Mouse (Mus musculus): ENCODE measurements at regions not wholly inside any gene's neighbourhood (a gene's known extent, or its start where the extent isn't known, plus 50 kb on each side); places are given as distances from the start of the nearest gene placed in this dataset.
"Not testable (repeated sequence)": the region's sequence is repeated elsewhere in the genome, so short reads cannot be mapped to it uniquely, and the experiment has no call there.

- DNase-seq, result no peak
Measured at GRCm38 (mm10) chr6:89052758-89053460, 150.9 kb downstream of the Tpra1 start.

GRCm38 (mm10) chr6:89054060-89054459 lies 152.0 kb downstream of the Tpra1 start:
- DNase-seq, result no peak

GRCm38 (mm10) chr6:89059431-89059975 lies 157.5 kb downstream of the Tpra1 start:
- DNase-seq, result no peak

- DNase-seq, result no peak
Measured at GRCm38 (mm10) chr6:89064977-89065580, 163.0 kb downstream of the Tpra1 start.

GRCm38 (mm10) chr6:89066588-89066987 lies 164.5 kb downstream of the Tpra1 start:
- no peak for DNase-seq

GRCm38 (mm10) chr6:89068286-89068685 lies 166.2 kb downstream of the Tpra1 start:
- no peak for DNase-seq

- DNase-seq, result no peak
Measured at GRCm38 (mm10) chr6:89069108-89069507, 167.1 kb downstream of the Tpra1 start.

GRCm38 (mm10) chr6:89070011-89070410 lies 168.0 kb downstream of the Tpra1 start:
- no peak for DNase-seq

GRCm38 (mm10) chr6:89071766-89072165 lies 169.7 kb downstream of the Tpra1 start:
- no peak for DNase-seq

- DNase-seq, result no peak
Measured at GRCm38 (mm10) chr6:89072569-89072968, 170.5 kb downstream of the Tpra1 start.

- DNase-seq, result no peak
Measured at GRCm38 (mm10) chr6:89081624-89082300, 179.7 kb downstream of the Tpra1 start.

GRCm38 (mm10) chr6:89084437-89084836 lies 182.4 kb downstream of the Tpra1 start:
- DNase-seq, result no peak

- peak in 1 of 2 experiments; percentile 20 for DNase-seq
Measured at GRCm38 (mm10) chr6:89085151-89085550, 183.1 kb downstream of the Tpra1 start.

GRCm38 (mm10) chr6:89087620-89088019 lies 185.6 kb downstream of the Tpra1 start:
- no peak for DNase-seq

- DNase-seq, result no peak
Measured at GRCm38 (mm10) chr6:89090096-89090495, 188.0 kb downstream of the Tpra1 start.

GRCm38 (mm10) chr6:89095911-89096310 lies 193.9 kb downstream of the Tpra1 start:
- no peak for DNase-seq

- DNase-seq, result no peak
Measured at GRCm38 (mm10) chr6:89097531-89097930, 195.5 kb downstream of the Tpra1 start.

- DNase-seq, result no peak
Measured at GRCm38 (mm10) chr6:89119241-89119640, 217.2 kb downstream of the Tpra1 start.

- DNase-seq, result no peak
Measured at GRCm38 (mm10) chr6:89121023-89121745, 219.1 kb downstream of the Tpra1 start.

- no peak for DNase-seq
Measured at GRCm38 (mm10) chr6:89121746-89122070, 219.7 kb downstream of the Tpra1 start.

GRCm38 (mm10) chr6:89125916-89126315 lies 223.9 kb downstream of the Tpra1 start:
- no peak for DNase-seq

- not testable (repeated sequence) for DNase-seq
Measured at GRCm38 (mm10) chr6:89128141-89128540, 226.1 kb downstream of the Tpra1 start.

- no peak for DNase-seq
Measured at GRCm38 (mm10) chr6:89140469-89140868, 222.0 kb downstream of the Plxna1 start.

Measured in layer of hippocampus, postnatal 36 days (tissue).